Mouse (Mus musculus) A20 (cell line): ENCODE results near the gene Trim80.
"Not testable (repeated sequence)": the region's sequence is repeated elsewhere in the genome, so short reads cannot be mapped to it uniquely, and the experiment has no call there.

Experiments
- DNase-seq: peaks from one replicate; pipeline ENCODE4 v3.0.0-alpha.2; 2011; ENCODE audit warnings: low read depth, low spot score

Gene Trim80

GRCm38 (mm10) chr11:115492387-115492786, 52.0 kb downstream of the Trim80 start:
- DNase-seq = no peak

GRCm38 (mm10) chr11:115496559-115496958, 56.2 kb downstream of the Trim80 start:
- DNase-seq = not testable (repeated sequence)
